Mouse (Mus musculus) hindbrain, postnatal 0 days (tissue): ENCODE measurements at regions not wholly inside any gene's neighbourhood (a gene's known extent, or its start where the extent isn't known, plus 50 kb on each side); places are given as distances from the start of the nearest gene placed in this dataset.

Experiments used
- ATAC-seq: fragments of 200-750 bp; cut with Nextera tagmentation; 2 replicates; pipeline ENCODE4 v1.8.0; 2017; ENCODE audit warnings: mild to moderate bottlenecking, moderate TSS enrichment, moderate library complexity
- DNase-seq: peaks from one replicate; pipeline ENCODE4 v3.0.0-alpha.2; 2015; ENCODE audit warnings: low spot score
- H3K27ac ChIP-seq: fragments of 300-500 bp; sonication (generic); 2 replicates; pipeline ENCODE4 v1.5.1; 2014; ENCODE audit warnings: mild to moderate bottlenecking
- H3K27me3 ChIP-seq: fragments of 300-500 bp; sonication (generic); 2 replicates; pipeline ENCODE4 v1.6.1; 2014; ENCODE audit warnings: low read length, mixed read lengths; ENCODE audit not compliant: insufficient read depth
- H3K36me3 ChIP-seq: fragments of 300-500 bp; sonication (generic); 2 replicates; pipeline ENCODE4 v1.6.1; 2014; ENCODE audit warnings: low read length, mixed read lengths; ENCODE audit not compliant: insufficient read depth
- H3K4me1 ChIP-seq: fragments of 300-500 bp; sonication (generic); 2 replicates; pipeline ENCODE4 v1.6.1; 2014; ENCODE audit warnings: antibody characterized with exemption, low read length, mixed read lengths; ENCODE audit not compliant: insufficient read depth
- H3K4me2 ChIP-seq: fragments of 300-500 bp; sonication (generic); 2 replicates; pipeline ENCODE4 v1.6.1; 2014; ENCODE audit warnings: low read depth, mild to moderate bottlenecking, low read length, moderate library complexity, mixed read lengths
- H3K4me3 ChIP-seq: fragments of 300-500 bp; sonication (generic); 2 replicates; pipeline ENCODE4 v1.5.1; 2014; ENCODE audit warnings: low read length
- H3K9ac ChIP-seq: fragments of 300-500 bp; sonication (generic); replicated peaks from 2 replicates; pipeline ENCODE4 v1.6.1; 2014; ENCODE audit warnings: mild to moderate bottlenecking, low read length, moderate library complexity, mixed read lengths
- H3K9me3 ChIP-seq: fragments of 300-500 bp; sonication (generic); 2 replicates; pipeline ENCODE4 v1.6.1; 2016; ENCODE audit warnings: low read length, mixed read lengths
- CTCF ChIP-seq: IDR thresholded peaks from 2 replicates; pipeline ENCODE4 v1.5.1; 2016; ENCODE audit warnings: antibody characterized with exemption, control low read depth, low read depth
- WGBS: fragments of 180-500 bp; shearing (Covaris S2); extraction: QIAGEN DNeasy Blood & Tissue Kit; methylation state at CpG from one replicate; pipeline ENCODE4 v1.1.7; 2014; 5-methylcytosine and 5-hydroxymethylcytosine counted together

GRCm38 (mm10) chr8:127771781-127772180 lies 586.6 kb upstream of the Nrp1 start:
- Histone ChIP-seq H3K4me2 (no peak overlapping the region), H3K9ac (no peak overlapping the region), H3K36me3 (no peaks in the 10 kb centered on the region), H3K9me3 (no peaks in the 10 kb centered on the region), H3K4me1 (0 out of 2 replicates have a peak, but pooled peaks cover 7% of the 10 kb centered on the region), H3K4me3 (no peak overlapping the region), H3K27me3 (no peaks in the 10 kb centered on the region), H3K27ac (no peak overlapping the region)
- no peak for TF ChIP-seq CTCF
- DNase-seq = no peak
- no peak for ATAC-seq
- 69% methylated on average over 1 of the region's 1 CpGs for WGBS

- H3K4me3 ChIP-seq = no peak overlapping the region
- H3K27ac ChIP-seq = no peak overlapping the region
- no peak for DNase-seq
- no peaks in the 10 kb centered on the region for H3K9me3 ChIP-seq
- H3K27me3 ChIP-seq = no peaks in the 10 kb centered on the region
- no peak overlapping the region for H3K4me2 ChIP-seq
- H3K36me3 ChIP-seq = no peaks in the 10 kb centered on the region
- 90% methylated on average over 3 of the region's 3 CpGs for WGBS
- TF ChIP-seq CTCF = no peak
- 0 out of 2 replicates have a peak, but pooled peaks cover 7% of the 10 kb centered on the region for H3K4me1 ChIP-seq
- ATAC-seq = no peak
- H3K9ac ChIP-seq = no peak overlapping the region
These were observed 586.0 kb upstream of the Nrp1 start for GRCm38 (mm10) chr8:127772415-127772814.

GRCm38 (mm10) chr8:127772917-127773316 lies 585.5 kb upstream of the Nrp1 start:
- no peaks in the 10 kb centered on the region for H3K9me3 ChIP-seq
- H3K27ac ChIP-seq = no peak overlapping the region
- H3K27me3 ChIP-seq = no peaks in the 10 kb centered on the region
- 0 out of 2 replicates have a peak, but pooled peaks cover 7% of the 10 kb centered on the region for H3K4me1 ChIP-seq
- H3K9ac ChIP-seq = no peak overlapping the region
- 89% methylated on average over 2 of the region's 2 CpGs for WGBS
- no peaks in the 10 kb centered on the region for H3K36me3 ChIP-seq
- TF ChIP-seq CTCF = no peak
- ATAC-seq (no peak), DNase-seq (no peak)
- H3K4me2 ChIP-seq = no peak overlapping the region
- no peak overlapping the region for H3K4me3 ChIP-seq

GRCm38 (mm10) chr8:127774642-127775041 lies 583.8 kb upstream of the Nrp1 start:
- Histone ChIP-seq H3K27me3 (no peaks in the 10 kb centered on the region), H3K9ac (no peak overlapping the region), H3K4me2 (peak overlapping the region; percentile 30; the same call in 1 of the 2 replicates), H3K4me1 (peaks cover 12% of the 10 kb centered on the region; the same call in 1 of the 2 replicates), H3K4me3 (no peak overlapping the region), H3K9me3 (no peaks in the 10 kb centered on the region), H3K36me3 (no peaks in the 10 kb centered on the region), H3K27ac (no peak overlapping the region)
- TF ChIP-seq CTCF = no peak
- DNase-seq (peak; percentile 70), ATAC-seq (peak; percentile 74)
- WGBS = 35% methylated on average over 9 of the region's 9 CpGs

- Histone ChIP-seq H3K4me1 (peaks cover 12% of the 10 kb centered on the region; the same call in 1 of the 2 replicates), H3K9me3 (no peaks in the 10 kb centered on the region), H3K36me3 (no peaks in the 10 kb centered on the region), H3K9ac (no peak overlapping the region), H3K4me2 (no peak overlapping the region), H3K4me3 (no peak overlapping the region), H3K27me3 (no peaks in the 10 kb centered on the region), H3K27ac (no peak overlapping the region)
- TF ChIP-seq CTCF = no peak
- no peak for DNase-seq
- WGBS = 10% methylated on average over 1 of the region's 1 CpGs
- ATAC-seq = no peak
These were observed 583.2 kb upstream of the Nrp1 start for GRCm38 (mm10) chr8:127775160-127775559.

GRCm38 (mm10) chr8:127775747-127776146 lies 582.7 kb upstream of the Nrp1 start:
- Histone ChIP-seq H3K4me1 (peaks cover 12% of the 10 kb centered on the region; the same call in 1 of the 2 replicates), H3K4me3 (no peak overlapping the region), H3K27me3 (no peaks in the 10 kb centered on the region), H3K27ac (no peak overlapping the region), H3K9me3 (no peaks in the 10 kb centered on the region), H3K4me2 (no peak overlapping the region), H3K9ac (no peak overlapping the region), H3K36me3 (no peaks in the 10 kb centered on the region)
- no peak for DNase-seq
- WGBS = 20% methylated on average over 7 of the region's 7 CpGs
- no peak for TF ChIP-seq CTCF
- no peak for ATAC-seq

- no peak for TF ChIP-seq CTCF
- H3K4me2 ChIP-seq = no peak overlapping the region
- ATAC-seq (no peak), DNase-seq (peak; percentile 9)
- no peak overlapping the region for H3K4me3 ChIP-seq
- H3K9ac ChIP-seq = no peak overlapping the region
- no peak overlapping the region for H3K27ac ChIP-seq
- peaks cover 12% of the 10 kb centered on the region; the same call in 1 of the 2 replicates for H3K4me1 ChIP-seq
- H3K9me3 ChIP-seq = no peaks in the 10 kb centered on the region
- H3K36me3 ChIP-seq = no peaks in the 10 kb centered on the region
- WGBS = 51% methylated on average over 4 of the region's 4 CpGs
- H3K27me3 ChIP-seq = no peaks in the 10 kb centered on the region
These were observed 579.9 kb upstream of the Nrp1 start for GRCm38 (mm10) chr8:127778352-127779020.
